Mouse (Mus musculus): ENCODE data around the gene Rpl18.

Gene Rpl18

DNA sequence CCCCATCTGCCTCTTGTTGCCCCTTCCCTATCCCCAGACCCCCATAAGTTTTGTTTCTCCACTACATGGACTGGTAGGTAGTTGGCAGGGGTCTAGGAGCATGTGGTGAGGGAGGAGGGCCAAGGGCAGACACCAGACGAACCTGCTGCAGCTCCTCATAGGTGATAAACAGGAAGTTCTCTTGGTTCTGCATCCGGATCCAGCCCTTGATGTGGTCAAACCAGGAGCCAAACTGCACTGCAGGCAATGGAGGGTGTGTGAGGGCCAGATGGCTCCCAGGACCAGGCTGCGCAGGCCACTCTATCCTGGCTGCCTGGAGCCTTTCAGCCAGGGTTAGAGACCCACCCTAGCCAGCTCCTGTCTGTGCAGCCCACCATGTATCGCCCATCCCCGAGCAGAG is 18.2 kb downstream of the Rpl18 start:
- no peak for DNase-seq (ENCODE audit: low spot score)

- peak; percentile 87 for DNase-seq (ENCODE audit: low spot score)
Measured at GRCm38 (mm10) chr7:45739162-45739763, 24.0 kb downstream of the Rpl18 start.

DNA sequence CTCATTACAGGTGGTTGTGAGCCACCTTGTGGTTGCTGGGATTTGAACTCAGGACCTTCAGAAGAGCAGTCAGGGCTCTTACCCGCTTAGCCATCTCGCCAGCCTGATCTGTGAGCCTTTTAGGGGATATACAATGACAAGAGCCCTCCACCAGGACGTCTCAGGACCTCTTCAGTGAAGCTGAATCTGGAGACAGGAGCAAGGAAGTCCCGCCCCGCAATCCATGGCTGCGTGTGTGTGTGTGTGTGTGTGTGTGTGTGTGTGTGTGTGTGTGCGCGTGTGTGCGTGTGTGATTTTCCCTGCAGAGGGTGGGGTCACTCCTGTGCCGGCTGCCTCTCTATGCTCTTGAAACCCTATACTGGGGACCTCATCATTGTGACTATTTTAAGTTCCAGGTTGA is 24.6 kb downstream of the Rpl18 start:
- no peak for DNase-seq (ENCODE audit: low spot score)

DNA sequence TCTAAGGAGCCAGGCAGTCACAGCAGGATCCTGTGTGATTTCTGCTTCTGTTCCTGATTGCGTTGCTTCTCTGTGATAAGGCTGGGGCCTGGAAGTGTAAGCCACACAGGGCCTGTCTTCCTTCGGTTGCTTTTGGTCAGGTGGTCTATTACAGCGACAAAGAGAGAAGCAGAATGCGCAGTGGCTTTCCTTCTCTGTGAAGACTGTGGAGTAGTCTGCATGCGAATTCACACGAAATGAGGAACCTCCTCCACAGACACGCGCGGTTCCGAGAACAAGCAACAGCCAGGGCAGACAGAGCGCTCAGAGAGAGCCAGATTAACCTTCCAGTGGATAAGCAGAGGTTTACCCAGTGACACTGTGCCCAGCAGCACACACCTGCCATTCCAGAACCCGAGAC is 26.1 kb downstream of the Rpl18 start:
- no peak for DNase-seq (ENCODE audit: low spot score)

- peak; percentile 39 for DNase-seq (ENCODE audit: low spot score)
Measured at GRCm38 (mm10) chr7:45741777-45742176, 26.5 kb downstream of the Rpl18 start.

DNA sequence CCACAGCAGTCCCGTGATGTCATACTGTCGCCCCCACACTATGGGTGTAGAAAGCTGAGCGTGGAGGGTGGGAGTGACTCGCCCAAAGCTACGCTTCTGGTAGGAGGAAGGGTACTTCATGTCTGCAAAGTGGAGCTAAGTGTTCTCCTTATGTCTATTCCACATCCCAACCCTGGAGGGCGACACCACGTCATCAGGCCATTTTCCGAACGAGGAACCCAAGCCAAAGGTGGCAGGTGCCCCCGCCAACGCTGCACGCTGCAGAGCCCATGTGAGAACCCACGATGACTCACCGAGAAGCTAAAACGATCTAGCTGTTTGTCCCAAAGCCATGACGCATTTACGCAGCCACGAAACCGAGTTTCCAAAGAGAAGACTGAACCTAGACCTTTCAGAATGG is 27.1 kb downstream of the Rpl18 start:
- no peak for DNase-seq (ENCODE audit: low spot score)

GRCm38 (mm10) chr7:45744387-45744786 is 29.1 kb downstream of the Rpl18 start:
- DNase-seq (ENCODE audit: low spot score) = peak; percentile 83

- DNase-seq (ENCODE audit: low spot score) = no peak
Measured at GRCm38 (mm10) chr7:45746518-45746917, 31.3 kb downstream of the Rpl18 start.

DNA sequence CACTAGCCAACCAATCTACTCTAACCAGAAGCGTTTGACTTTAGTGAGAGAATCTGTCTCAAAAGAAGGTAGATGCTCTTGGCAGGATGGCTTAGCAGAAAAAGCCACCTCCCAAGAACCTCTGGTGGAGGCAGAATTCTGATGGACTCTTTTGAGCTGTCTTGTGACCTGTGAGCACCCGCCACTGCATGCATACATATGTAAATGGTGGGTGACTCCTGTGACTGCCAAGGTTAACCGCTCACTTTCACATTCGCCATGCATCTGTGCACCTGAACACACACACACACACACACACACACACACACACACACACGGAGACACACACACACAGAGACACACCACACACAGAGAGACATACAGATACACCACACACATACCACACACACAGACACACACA is 32.2 kb downstream of the Rpl18 start:
- no peak for DNase-seq (ENCODE audit: low spot score)

GRCm38 (mm10) chr7:45748110-45748509 is 32.9 kb downstream of the Rpl18 start:
- DNase-seq (ENCODE audit: low spot score) = no peak

- DNase-seq (ENCODE audit: low spot score) = no peak
Measured at GRCm38 (mm10) chr7:45749401-45749800, 34.1 kb downstream of the Rpl18 start.

GRCm38 (mm10) chr7:45750162-45750561 is 34.9 kb downstream of the Rpl18 start:
- no peak for DNase-seq (ENCODE audit: low spot score)

DNA sequence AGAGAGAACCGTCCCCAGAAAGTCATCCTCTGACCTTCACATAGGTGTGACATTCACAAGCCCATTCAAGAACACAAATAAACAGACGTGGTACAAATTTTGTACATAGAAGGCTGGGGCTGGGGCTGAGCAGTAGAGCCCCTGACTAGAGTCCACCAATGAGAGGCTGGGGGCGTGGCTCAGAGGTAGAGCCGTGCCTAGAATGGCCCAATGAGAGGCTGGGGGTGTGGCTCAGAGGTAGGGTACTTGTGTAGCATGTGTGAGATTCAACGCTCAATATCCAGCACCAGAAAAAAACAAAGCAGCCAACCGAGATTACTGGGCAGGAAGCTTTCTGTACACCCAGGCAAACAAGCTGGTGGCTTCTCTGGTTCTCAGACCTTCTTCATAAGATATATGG is 40.4 kb downstream of the Rpl18 start:
- no peak for DNase-seq (ENCODE audit: low spot score)

- peak; percentile 64 for DNase-seq (ENCODE audit: low spot score)
Measured at GRCm38 (mm10) chr7:45759400-45759799, 44.1 kb downstream of the Rpl18 start.

GRCm38 (mm10) chr7:45760151-45760550 is 44.9 kb downstream of the Rpl18 start:
- no peak for DNase-seq (ENCODE audit: low spot score)

- DNase-seq (ENCODE audit: low spot score) = no peak
Measured at GRCm38 (mm10) chr7:45765995-45766394, 50.7 kb downstream of the Rpl18 start.

GRCm38 (mm10) chr7:45766764-45767163 is 51.5 kb downstream of the Rpl18 start:
- DNase-seq (ENCODE audit: low spot score) = no peak

DNA sequence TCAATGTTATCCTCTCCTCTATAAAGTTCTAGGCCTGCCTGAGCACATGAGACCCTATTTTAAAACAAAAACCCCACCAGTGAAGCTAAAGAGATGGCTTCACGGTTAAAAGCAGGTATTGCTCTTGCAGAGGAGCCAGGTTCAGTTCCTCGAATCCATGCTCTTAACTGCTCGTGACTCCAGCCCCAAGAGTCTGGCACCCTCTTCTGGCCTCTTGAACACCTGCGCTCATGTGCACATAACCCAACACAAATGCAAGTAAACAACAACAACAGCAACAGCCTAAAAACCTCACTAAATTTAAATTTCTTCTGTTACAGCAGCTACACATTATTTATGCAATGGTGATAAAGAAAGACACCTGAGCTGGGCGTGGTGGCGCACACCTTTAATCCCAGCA is 52.2 kb downstream of the Rpl18 start:
- DNase-seq (ENCODE audit: low spot score) = no peak
